Mouse (Mus musculus) heart, postnatal 0 days (tissue): ENCODE data around the gene Nxf1.

ENCODE experiments used
- CTCF ChIP-seq: IDR thresholded peaks from 2 replicates; pipeline ENCODE4 v1.5.1; 2016; ENCODE audit warnings: antibody characterized with exemption, control low read depth, low read depth
- EP300 ChIP-seq: IDR thresholded peaks from 2 replicates; pipeline ENCODE4 v1.6.1; 2016; ENCODE audit warnings: antibody characterized with exemption, low read depth

DNA sequence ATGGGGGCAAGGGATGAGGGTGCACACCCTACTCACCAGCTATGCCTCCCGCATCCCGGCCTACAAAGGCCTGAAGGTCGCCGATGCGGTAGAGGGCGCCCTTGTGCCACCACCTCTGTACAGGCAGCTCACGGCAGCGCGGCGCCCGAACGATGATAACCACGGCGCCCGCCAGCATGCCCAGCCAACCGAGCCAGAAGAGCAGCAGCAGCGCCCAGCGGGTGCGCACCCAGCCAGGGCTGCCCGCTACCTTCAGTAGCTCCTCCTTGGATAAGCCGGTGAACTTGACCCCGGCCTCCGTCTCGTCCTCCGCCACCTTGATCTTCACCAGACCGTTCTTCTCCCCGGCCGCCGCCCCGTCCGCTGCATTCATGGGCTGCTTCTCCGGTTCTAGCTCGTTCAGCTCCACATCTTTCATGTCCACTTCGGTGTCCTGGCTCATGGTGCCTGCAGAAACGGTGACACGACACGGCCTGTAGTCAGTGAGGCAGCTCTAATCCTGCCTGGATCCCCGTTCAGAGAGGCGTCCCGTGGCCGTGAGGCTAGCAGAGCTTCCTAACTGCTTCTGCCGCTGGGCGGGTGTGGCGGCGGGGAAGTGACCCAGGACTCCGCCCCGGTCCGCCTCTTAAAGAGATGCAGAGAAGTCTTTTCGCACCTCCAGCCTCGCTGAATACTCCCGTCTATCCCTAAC is 43.4 kb upstream of the Nxf1 start:
- peak; percentile 77 for TF ChIP-seq CTCF
- no peak for TF ChIP-seq EP300
